Mouse (Mus musculus) embryonic facial prominence, embryonic 15.5 days (tissue): ENCODE results near the gene Maml3. TPM values are rescaled to one million over a fixed set of nuclear protein-coding genes. Genes with fewer than 3 reads are reported as not detected.
A peak's percentile ranks its signal among the peaks of the same experiment; 100 is the strongest.

Experiments
- ATAC-seq: fragments of 200-750 bp; cut with Nextera tagmentation; 2 replicates; pipeline ENCODE4 v1.8.0; 2017; ENCODE audit warnings: low read depth, moderate TSS enrichment; ENCODE audit not compliant: insufficient number of reproducible peaks, low FRiP score, low TSS enrichment
- H3K27ac ChIP-seq: fragments of 300-500 bp; sonication (generic); replicated peaks from 2 replicates; pipeline ENCODE4 v1.5.1; 2015; ENCODE audit warnings: mild to moderate bottlenecking, inconsistent platforms
- H3K27me3 ChIP-seq: fragments of 300-500 bp; sonication (generic); 2 replicates; pipeline ENCODE4 v1.6.1; 2015; ENCODE audit warnings: inconsistent platforms
- H3K36me3 ChIP-seq: fragments of 300-500 bp; sonication (generic); 2 replicates; pipeline ENCODE4 v1.6.1; 2015; ENCODE audit warnings: mild to moderate bottlenecking, inconsistent platforms
- H3K4me1 ChIP-seq: fragments of 300-500 bp; sonication (generic); 2 replicates; pipeline ENCODE4 v1.6.1; 2015; ENCODE audit warnings: inconsistent platforms
- H3K4me2 ChIP-seq: fragments of 300-500 bp; sonication (generic); replicated peaks from 2 replicates; pipeline ENCODE4 v1.6.1; 2015; ENCODE audit warnings: mild to moderate bottlenecking, inconsistent platforms
- H3K4me3 ChIP-seq: fragments of 300-500 bp; sonication (generic); replicated peaks from 2 replicates; pipeline ENCODE4 v1.5.1; 2015; ENCODE audit warnings: mild to moderate bottlenecking, inconsistent platforms
- H3K9ac ChIP-seq: fragments of 300-500 bp; sonication (generic); 2 replicates; pipeline ENCODE4 v1.6.1; 2015; ENCODE audit warnings: inconsistent platforms
- H3K9me3 ChIP-seq: fragments of 300-500 bp; sonication (generic); replicated peaks from 2 replicates; pipeline ENCODE4 v1.6.1; 2016; ENCODE audit warnings: inconsistent platforms
- WGBS: fragments of 180-500 bp; shearing (Covaris S2); methylation state at CpG from one replicate; pipeline ENCODE4 v1.1.7; 2015; 5-methylcytosine and 5-hydroxymethylcytosine counted together
- polyA plus RNA-seq: library from polyadenylated mRNA; unstranded; fragments of >200 nt; fragmentation: Nextera tagmentation; extraction: Ambion mirVana; gene quantifications from 2 replicates; pipeline ENCODE4 v1.2.1, GENCODE M21; 2015

Gene Maml3
- polyA plus RNA-seq, 1 experiment from 2014 or later = 6.5 TPM

- Histone ChIP-seq H3K36me3 (no peaks in the 10 kb centered on the region), H3K27me3 (no peaks in the 10 kb centered on the region), H3K27ac (no peak overlapping the region), H3K9ac (no peak overlapping the region), H3K9me3 (no peaks in the 10 kb centered on the region), H3K4me3 (no peak overlapping the region), H3K4me1 (peaks cover under 1% of the 10 kb centered on the region; the same call in 1 of the 2 replicates), H3K4me2 (no peak overlapping the region)
- ATAC-seq = 0 out of 2 replicates have a peak, but pooled peaks have one; percentile 54
- 69% methylated on average over 21 of the region's 21 CpGs for WGBS
These were observed 431.3 kb downstream of the Maml3 start for GRCm38 (mm10) chr3:51673408-51674086.

- Histone ChIP-seq H3K27me3 (no peaks in the 10 kb centered on the region), H3K27ac (no peak overlapping the region), H3K9ac (no peak overlapping the region), H3K4me2 (no peak overlapping the region), H3K4me1 (peaks cover 3% of the 10 kb centered on the region; the same call in 1 of the 2 replicates), H3K36me3 (no peaks in the 10 kb centered on the region), H3K9me3 (no peaks in the 10 kb centered on the region), H3K4me3 (no peak overlapping the region)
- ATAC-seq = no peak
- WGBS = 71% methylated on average over 4 of the region's 4 CpGs
These were observed 432.2 kb downstream of the Maml3 start for GRCm38 (mm10) chr3:51672631-51673030.

GRCm38 (mm10) chr3:51671071-51671469 is 433.8 kb downstream of the Maml3 start:
- no peaks in the 10 kb centered on the region for H3K36me3 ChIP-seq

GRCm38 (mm10) chr3:51670414-51671070 is 434.3 kb downstream of the Maml3 start:
- no peaks in the 10 kb centered on the region for H3K36me3 ChIP-seq
- no peak overlapping the region for H3K4me2 ChIP-seq
- 70% methylated on average over 5 of the region's 5 CpGs for WGBS
- no peak overlapping the region for H3K9ac ChIP-seq
- no peaks in the 10 kb centered on the region for H3K27me3 ChIP-seq
- no peak overlapping the region for H3K4me3 ChIP-seq
- ATAC-seq = no peak
- H3K27ac ChIP-seq = no peak overlapping the region
- H3K4me1 ChIP-seq = peaks cover 8% of the 10 kb centered on the region
- no peaks in the 10 kb centered on the region for H3K9me3 ChIP-seq

More at GRCm38 (mm10) chr3:51671071-51671469, 433.8 kb downstream of the Maml3 start:
- 82% methylated on average over 1 of the region's 1 CpGs for WGBS
- no peak overlapping the region for H3K4me2 ChIP-seq
- no peak overlapping the region for H3K4me3 ChIP-seq
- H3K9ac ChIP-seq = no peak overlapping the region
- peaks cover 7% of the 10 kb centered on the region for H3K4me1 ChIP-seq
- no peaks in the 10 kb centered on the region for H3K9me3 ChIP-seq
- ATAC-seq = no peak
- H3K27me3 ChIP-seq = no peaks in the 10 kb centered on the region
- H3K27ac ChIP-seq = no peak overlapping the region

- H3K9me3 ChIP-seq = no peaks in the 10 kb centered on the region
- H3K4me1 ChIP-seq = peaks cover 8% of the 10 kb centered on the region
- no peaks in the 10 kb centered on the region for H3K27me3 ChIP-seq
- WGBS = 16% methylated on average over 2 of the region's 2 CpGs
- H3K9ac ChIP-seq = no peak overlapping the region
- ATAC-seq = no peak
- H3K4me2 ChIP-seq = no peak overlapping the region
- no peak overlapping the region for H3K27ac ChIP-seq
- no peaks in the 10 kb centered on the region for H3K36me3 ChIP-seq
- no peak overlapping the region for H3K4me3 ChIP-seq
These were observed 436.3 kb downstream of the Maml3 start for GRCm38 (mm10) chr3:51668607-51669006.

- 42% methylated on average over 6 of the region's 6 CpGs for WGBS
- H3K36me3 ChIP-seq = no peaks in the 10 kb centered on the region
- H3K4me3 ChIP-seq = no peak overlapping the region
- no peak overlapping the region for H3K27ac ChIP-seq
- H3K4me2 ChIP-seq = no peak overlapping the region
- peaks cover 10% of the 10 kb centered on the region for H3K4me1 ChIP-seq
- ATAC-seq = no peak
- no peak overlapping the region for H3K9ac ChIP-seq
- H3K9me3 ChIP-seq = no peaks in the 10 kb centered on the region
- no peaks in the 10 kb centered on the region for H3K27me3 ChIP-seq
These were observed 442.3 kb downstream of the Maml3 start for GRCm38 (mm10) chr3:51662557-51662956.

GRCm38 (mm10) chr3:51661880-51662550 is 442.9 kb downstream of the Maml3 start:
- Histone ChIP-seq H3K9ac (no peak overlapping the region), H3K9me3 (no peaks in the 10 kb centered on the region)

GRCm38 (mm10) chr3:51661376-51661775 is 443.5 kb downstream of the Maml3 start:
- Histone ChIP-seq H3K4me1 (peaks cover 9% of the 10 kb centered on the region), H3K27ac (no peak overlapping the region)
- WGBS = 46% methylated on average over 5 of the region's 5 CpGs

More at GRCm38 (mm10) chr3:51661880-51662550, 442.9 kb downstream of the Maml3 start:
- Histone ChIP-seq H3K4me3 (no peak overlapping the region), H3K4me1 (peaks cover 10% of the 10 kb centered on the region), H3K27ac (no peak overlapping the region), H3K36me3 (no peaks in the 10 kb centered on the region), H3K27me3 (no peaks in the 10 kb centered on the region), H3K4me2 (no peak overlapping the region; the same call in 1 of the 2 replicates)
- WGBS = 60% methylated on average over 11 of the region's 11 CpGs
- ATAC-seq = no peak

GRCm38 (mm10) chr3:51660821-51661276 is 444.0 kb downstream of the Maml3 start:
- H3K4me3 ChIP-seq = no peak overlapping the region
- H3K27me3 ChIP-seq = no peaks in the 10 kb centered on the region
- peaks cover 5% of the 10 kb centered on the region; the same call in 1 of the 2 replicates for H3K4me1 ChIP-seq
- no peaks in the 10 kb centered on the region for H3K9me3 ChIP-seq
- no peaks in the 10 kb centered on the region for H3K36me3 ChIP-seq
- H3K9ac ChIP-seq = no peak overlapping the region
- no peak for ATAC-seq
- 68% methylated on average over 3 of the region's 3 CpGs for WGBS
- no peak overlapping the region for H3K4me2 ChIP-seq
- H3K27ac ChIP-seq = peak overlapping the region; percentile 51; the same call in 1 of the 2 replicates

More at GRCm38 (mm10) chr3:51661376-51661775, 443.5 kb downstream of the Maml3 start:
- H3K27me3 ChIP-seq = no peaks in the 10 kb centered on the region
- H3K4me2 ChIP-seq = no peak overlapping the region
- ATAC-seq = no peak
- H3K9ac ChIP-seq = no peak overlapping the region
- H3K36me3 ChIP-seq = no peaks in the 10 kb centered on the region
- H3K4me3 ChIP-seq = no peak overlapping the region
- H3K9me3 ChIP-seq = no peaks in the 10 kb centered on the region

GRCm38 (mm10) chr3:51660060-51660459 is 444.8 kb downstream of the Maml3 start, which contains the start of gene Mgst2:
Mgst2 (plus strand) TSS chr3:51660360.
- WGBS = 56% methylated on average over 4 of the region's 4 CpGs
- Histone ChIP-seq H3K27me3 (no peaks in the 10 kb centered on the region), H3K9ac (no peak within 1 kb of the TSS), H3K36me3 (no peaks in the 10 kb centered on the region), H3K4me1 (peaks cover 5% of the 10 kb centered on the region; the same call in 1 of the 2 replicates), H3K27ac (peak within 1 kb of the TSS; percentile 51; the same call in 1 of the 2 replicates), H3K4me3 (no peak within 1 kb of the TSS), H3K4me2 (no peak within 1 kb of the TSS), H3K9me3 (no peaks in the 10 kb centered on the region)
- no peak for ATAC-seq

GRCm38 (mm10) chr3:51659415-51659814 is 445.5 kb downstream of the Maml3 start:
- Histone ChIP-seq H3K9me3 (no peaks in the 10 kb centered on the region), H3K36me3 (no peaks in the 10 kb centered on the region), H3K27ac (no peak overlapping the region), H3K4me3 (no peak overlapping the region), H3K4me2 (no peak overlapping the region), H3K4me1 (peaks cover 5% of the 10 kb centered on the region; the same call in 1 of the 2 replicates), H3K27me3 (no peaks in the 10 kb centered on the region), H3K9ac (no peak overlapping the region)
- 87% methylated on average over 5 of the region's 5 CpGs for WGBS
- no peak for ATAC-seq
